Mouse (Mus musculus): Measurements from ENCODE around the gene Hells. TPM values are rescaled to one million over a fixed set of nuclear protein-coding genes. Genes with fewer than 3 reads are reported as not detected.

The Hells gene
- polyA plus RNA-seq, 1 experiment from 2014 or later: 10.5 TPM

- no peak overlapping the region for H3K4me2 ChIP-seq (ENCODE audit: low read depth, low read length)
- H3K9ac ChIP-seq (replicated peaks): no peak overlapping the region
- no peaks in the 10 kb centered on the region for H3K27me3 ChIP-seq (ENCODE audit: insufficient read depth, low read length)
- WGBS (ENCODE audit: insufficient replicate concordance): 74% methylated on average over 5 of the region's 5 CpGs
- ATAC-seq (no peak), DNase-seq (no peak)
- peaks cover 2% of the 10 kb centered on the region; the same call in 1 of the 2 replicates for H3K36me3 ChIP-seq (replicated peaks; ENCODE audit: insufficient read depth, low read length)
- no peak overlapping the region for H3K4me3 ChIP-seq (ENCODE audit: low read depth, low read length)
- H3K4me1 ChIP-seq (ENCODE audit: insufficient read depth): no peaks in the 10 kb centered on the region
- TF ChIP-seq CTCF (IDR thresholded peaks at IDR 0.05; ENCODE audit: low read depth) (no peak), EP300 (IDR thresholded peaks at IDR 0.05; ENCODE audit: low read depth) (no peak)
- H3K27ac ChIP-seq (ENCODE audit: low read depth): no peak overlapping the region
- H3K9me3 ChIP-seq (ENCODE audit: low read length): no peaks in the 10 kb centered on the region
Observed at GRCm38 (mm10) chr19:38972581-38972980, 41.9 kb downstream of the Hells start.

- ATAC-seq (no peak), DNase-seq (no peak)
- no peak overlapping the region for H3K4me2 ChIP-seq (ENCODE audit: low read depth, low read length)
Observed at GRCm38 (mm10) chr19:38973666-38974065, 43.0 kb downstream of the Hells start.

GRCm38 (mm10) chr19:38976269-38976668 is 45.6 kb downstream of the Hells start:
- Histone ChIP-seq H3K4me3 (ENCODE audit: low read depth, low read length) (no peak overlapping the region), H3K27ac (ENCODE audit: low read depth) (no peak overlapping the region), H3K27me3 (ENCODE audit: insufficient read depth, low read length) (no peaks in the 10 kb centered on the region), H3K4me2 (ENCODE audit: low read depth, low read length) (no peak overlapping the region), H3K9ac (replicated peaks) (no peak overlapping the region), H3K4me1 (ENCODE audit: insufficient read depth) (no peaks in the 10 kb centered on the region), H3K9me3 (ENCODE audit: low read length) (no peaks in the 10 kb centered on the region), H3K36me3 (replicated peaks; ENCODE audit: insufficient read depth, low read length) (no peaks in the 10 kb centered on the region)
- DNase-seq (no peak), ATAC-seq (no peak)
- TF ChIP-seq EP300 (IDR thresholded peaks at IDR 0.05; ENCODE audit: low read depth): no peak
- no peak for TF ChIP-seq CTCF (IDR thresholded peaks at IDR 0.05; ENCODE audit: low read depth)

More at GRCm38 (mm10) chr19:38973666-38974065, 43.0 kb downstream of the Hells start:
- peaks cover 2% of the 10 kb centered on the region; the same call in 1 of the 2 replicates for H3K36me3 ChIP-seq (replicated peaks; ENCODE audit: insufficient read depth, low read length)
- no peaks in the 10 kb centered on the region for H3K4me1 ChIP-seq (ENCODE audit: insufficient read depth)
- no peak overlapping the region for H3K9ac ChIP-seq (replicated peaks)
- no peaks in the 10 kb centered on the region for H3K27me3 ChIP-seq (ENCODE audit: insufficient read depth, low read length)
- no peak overlapping the region for H3K4me3 ChIP-seq (ENCODE audit: low read depth, low read length)
- H3K9me3 ChIP-seq (ENCODE audit: low read length): no peaks in the 10 kb centered on the region
- TF ChIP-seq EP300 (IDR thresholded peaks at IDR 0.05; ENCODE audit: low read depth): no peak
- no peak overlapping the region for H3K27ac ChIP-seq (ENCODE audit: low read depth)
- 53% methylated on average over 7 of the region's 7 CpGs for WGBS (ENCODE audit: insufficient replicate concordance)

DNA sequence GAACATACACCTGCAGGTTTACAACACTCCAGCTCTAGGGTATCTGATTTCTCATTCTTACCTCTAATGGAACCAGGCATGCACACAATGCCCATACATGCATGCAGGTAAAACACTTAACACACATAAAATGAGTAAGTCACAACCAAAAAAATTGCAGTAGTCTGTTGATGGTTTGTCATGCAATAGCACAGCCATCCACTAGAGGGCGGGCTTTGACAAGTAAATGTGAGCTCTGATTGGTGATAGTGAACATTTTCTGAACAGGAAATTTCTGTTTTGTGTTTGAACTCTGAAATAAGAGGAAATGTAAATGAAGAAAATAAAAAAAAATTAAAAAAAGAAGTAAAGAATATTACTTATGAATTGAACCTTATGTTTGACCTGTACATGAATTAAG is 51.3 kb downstream of the Hells start:
- DNase-seq (peak; percentile 74), ATAC-seq (no peak)
- WGBS (ENCODE audit: insufficient replicate concordance): 0% methylated on average over 1 of the region's 1 CpGs
- Histone ChIP-seq H3K27ac (ENCODE audit: low read depth) (no peak overlapping the region), H3K27me3 (ENCODE audit: insufficient read depth, low read length) (no peaks in the 10 kb centered on the region), H3K4me3 (ENCODE audit: low read depth, low read length) (no peak overlapping the region), H3K36me3 (replicated peaks; ENCODE audit: insufficient read depth, low read length) (no peaks in the 10 kb centered on the region), H3K9me3 (ENCODE audit: low read length) (no peaks in the 10 kb centered on the region), H3K4me1 (ENCODE audit: insufficient read depth) (no peaks in the 10 kb centered on the region), H3K4me2 (ENCODE audit: low read depth, low read length) (no peak overlapping the region), H3K9ac (replicated peaks) (no peak overlapping the region)
- TF ChIP-seq CTCF (IDR thresholded peaks at IDR 0.05; ENCODE audit: low read depth) (peak; percentile 90), EP300 (IDR thresholded peaks at IDR 0.05; ENCODE audit: low read depth) (no peak)

DNA sequence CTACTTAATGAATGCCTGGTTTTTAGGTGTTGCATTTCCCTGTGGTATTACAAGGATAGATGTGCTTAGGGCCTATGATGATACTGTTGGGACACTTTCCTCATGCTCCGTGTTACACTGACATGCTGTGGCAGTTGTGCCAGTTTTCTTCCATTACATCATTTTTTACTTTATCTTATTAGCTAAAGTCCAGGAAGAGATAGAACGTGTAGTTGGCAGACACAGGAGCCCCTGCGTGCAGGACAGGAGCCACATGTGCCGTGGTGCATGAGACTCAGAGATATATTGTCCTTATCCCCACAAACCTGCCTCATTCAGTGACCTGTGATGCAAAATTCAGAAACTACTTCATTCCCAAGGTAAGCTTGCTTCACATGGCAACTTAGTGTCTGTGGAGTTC is 67.5 kb downstream of the Hells start:
- TF ChIP-seq CTCF (IDR thresholded peaks at IDR 0.05; ENCODE audit: low read depth) (no peak), EP300 (IDR thresholded peaks at IDR 0.05; ENCODE audit: low read depth) (no peak)
- Histone ChIP-seq H3K4me2 (ENCODE audit: low read depth, low read length) (no peak overlapping the region), H3K4me1 (ENCODE audit: insufficient read depth) (no peaks in the 10 kb centered on the region), H3K4me3 (ENCODE audit: low read depth, low read length) (no peak overlapping the region), H3K27me3 (ENCODE audit: insufficient read depth, low read length) (no peaks in the 10 kb centered on the region), H3K27ac (ENCODE audit: low read depth) (no peak overlapping the region), H3K36me3 (replicated peaks; ENCODE audit: insufficient read depth, low read length) (no peaks in the 10 kb centered on the region), H3K9ac (replicated peaks) (no peak overlapping the region), H3K9me3 (ENCODE audit: low read length) (no peaks in the 10 kb centered on the region)
- no peak for ATAC-seq
- DNase-seq: no peak
- WGBS (ENCODE audit: insufficient replicate concordance): 64% methylated on average over 4 of the region's 4 CpGs

DNA sequence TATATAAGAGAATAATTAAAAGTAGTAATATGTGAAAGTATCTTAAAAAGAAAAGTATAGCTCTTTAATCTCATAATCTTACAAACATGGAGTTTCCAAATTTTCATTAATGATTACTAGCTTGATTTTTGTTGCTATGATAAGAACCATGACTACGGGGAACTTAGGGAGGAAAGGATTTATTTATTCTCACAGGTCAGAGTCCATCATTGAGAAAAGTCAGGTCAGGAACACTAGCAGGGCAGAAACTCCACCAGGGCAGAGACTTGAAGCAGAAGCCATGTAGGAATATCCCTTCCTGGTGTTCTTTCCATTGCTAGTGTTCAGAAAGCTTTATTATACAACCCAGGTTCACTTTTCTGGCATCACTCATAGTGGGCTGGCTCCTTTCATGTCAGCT is 68.0 kb downstream of the Hells start:
- DNase-seq: no peak
- Histone ChIP-seq H3K4me3 (ENCODE audit: low read depth, low read length) (no peak overlapping the region), H3K9ac (replicated peaks) (no peak overlapping the region), H3K4me1 (ENCODE audit: insufficient read depth) (no peaks in the 10 kb centered on the region), H3K27me3 (ENCODE audit: insufficient read depth, low read length) (no peaks in the 10 kb centered on the region), H3K36me3 (replicated peaks; ENCODE audit: insufficient read depth, low read length) (no peaks in the 10 kb centered on the region), H3K9me3 (ENCODE audit: low read length) (no peaks in the 10 kb centered on the region), H3K27ac (ENCODE audit: low read depth) (no peak overlapping the region), H3K4me2 (ENCODE audit: low read depth, low read length) (no peak overlapping the region)
- 59% methylated on average over 1 of the region's 1 CpGs for WGBS (ENCODE audit: insufficient replicate concordance)
- no peak for TF ChIP-seq CTCF (IDR thresholded peaks at IDR 0.05; ENCODE audit: low read depth)
- TF ChIP-seq EP300 (IDR thresholded peaks at IDR 0.05; ENCODE audit: low read depth): no peak
- no peak for ATAC-seq

GRCm38 (mm10) chr19:39005132-39005531 is 74.4 kb downstream of the Hells start:
- Histone ChIP-seq H3K4me3 (ENCODE audit: low read depth, low read length) (no peak overlapping the region), H3K36me3 (replicated peaks; ENCODE audit: insufficient read depth, low read length) (no peaks in the 10 kb centered on the region), H3K9me3 (ENCODE audit: low read length) (no peaks in the 10 kb centered on the region), H3K4me2 (ENCODE audit: low read depth, low read length) (no peak overlapping the region), H3K4me1 (ENCODE audit: insufficient read depth) (no peaks in the 10 kb centered on the region), H3K27ac (ENCODE audit: low read depth) (no peak overlapping the region), H3K9ac (replicated peaks) (no peak overlapping the region), H3K27me3 (ENCODE audit: insufficient read depth, low read length) (no peaks in the 10 kb centered on the region)
- ATAC-seq (peak; percentile 43; the same call in 1 of the 2 replicates), DNase-seq (no peak)
- no peak for TF ChIP-seq CTCF (IDR thresholded peaks at IDR 0.05; ENCODE audit: low read depth)
- TF ChIP-seq EP300 (IDR thresholded peaks at IDR 0.05; ENCODE audit: low read depth): no peak
- WGBS (ENCODE audit: insufficient replicate concordance): 77% methylated on average over 1 of the region's 1 CpGs
